Mouse (Mus musculus): ENCODE results near the gene S1pr2. TPM values are rescaled to one million over a fixed set of nuclear protein-coding genes. Genes with fewer than 3 reads are reported as not detected.
A peak's percentile ranks its signal among the peaks of the same experiment; 100 is the strongest.

The S1pr2 gene
- polyA plus RNA-seq, 1 experiment from 2014 or later = 11.4 TPM

GRCm38 (mm10) chr9:20923258-20923657 is 53.3 kb downstream of the S1pr2 start:
- H3K27me3 ChIP-seq (replicated peaks; ENCODE audit: control insufficient read depth, insufficient read depth, low read length) = no peaks in the 10 kb centered on the region
- no peaks in the 10 kb centered on the region for H3K9me3 ChIP-seq (ENCODE audit: control insufficient read depth)
- TF ChIP-seq CTCF (IDR thresholded peaks at IDR 0.05; ENCODE audit: low read depth) = no peak
- no peak overlapping the region for H3K9ac ChIP-seq (ENCODE audit: low read depth, low read length)
- H3K4me3 ChIP-seq (ENCODE audit: low read depth, low read length) = no peak overlapping the region
- H3K4me2 ChIP-seq (replicated peaks; ENCODE audit: low read depth) = no peak overlapping the region
- H3K27ac ChIP-seq (ENCODE audit: low read depth, low read length) = no peak overlapping the region
- WGBS = 94% methylated on average over 3 of the region's 3 CpGs
- no peak for ATAC-seq
- peaks cover 92% of the 10 kb centered on the region for H3K36me3 ChIP-seq (ENCODE audit: control insufficient read depth, insufficient read depth)
- H3K4me1 ChIP-seq (replicated peaks; ENCODE audit: control insufficient read depth, insufficient read depth, low read length) = no peaks in the 10 kb centered on the region

DNA sequence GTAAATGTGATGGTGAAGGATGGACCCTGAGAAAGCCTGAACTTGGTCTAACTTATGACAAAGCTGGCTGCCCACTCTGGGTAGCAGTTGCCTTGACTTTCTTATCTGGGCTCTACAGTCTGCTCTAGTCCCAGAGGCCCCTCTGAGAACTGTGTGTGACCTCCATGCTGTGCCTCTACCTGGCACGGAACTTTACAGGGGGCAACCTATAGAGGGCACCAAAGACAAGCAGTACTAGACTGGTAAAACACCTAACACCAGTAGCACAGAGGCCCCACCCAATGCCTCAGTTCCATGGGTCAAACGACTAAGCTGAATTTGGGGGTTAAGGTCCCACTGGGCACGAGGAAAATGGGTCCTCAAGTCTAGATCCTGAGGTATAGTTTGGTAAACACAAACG is 60.4 kb downstream of the S1pr2 start:
- WGBS = 71% methylated on average over 4 of the region's 4 CpGs
- H3K9ac ChIP-seq (ENCODE audit: low read depth, low read length) = no peak overlapping the region
- ATAC-seq = no peak
- peaks cover 92% of the 10 kb centered on the region for H3K36me3 ChIP-seq (ENCODE audit: control insufficient read depth, insufficient read depth)
- no peaks in the 10 kb centered on the region for H3K4me1 ChIP-seq (replicated peaks; ENCODE audit: control insufficient read depth, insufficient read depth, low read length)
- H3K27me3 ChIP-seq (replicated peaks; ENCODE audit: control insufficient read depth, insufficient read depth, low read length) = no peaks in the 10 kb centered on the region
- peak; percentile 70 for TF ChIP-seq CTCF (IDR thresholded peaks at IDR 0.05; ENCODE audit: low read depth)
- no peak overlapping the region for H3K27ac ChIP-seq (ENCODE audit: low read depth, low read length)
- H3K4me3 ChIP-seq (ENCODE audit: low read depth, low read length) = no peak overlapping the region
- H3K4me2 ChIP-seq (replicated peaks; ENCODE audit: low read depth) = no peak overlapping the region
- no peaks in the 10 kb centered on the region for H3K9me3 ChIP-seq (ENCODE audit: control insufficient read depth)

Small RNAs within 50 kb of the gene (microRNA-seq; reads per million reads assigned to microRNA genes)
- 0.82 reads per million for gene Mir7081

Other genes with a start within 250 kb of the S1pr2 start
- 3.7 and 4.1 TPM in 2 replicates for gene Olfm2, start 230.4 kb downstream of the S1pr2 start, polyA plus RNA-seq (2015; fragmentation: Nextera tagmentation; extraction: Ambion mirVana)
- 1.2 and 1.9 TPM in 2 replicates for gene Col5a3, start 161.7 kb downstream of the S1pr2 start, polyA plus RNA-seq (2015; fragmentation: Nextera tagmentation; extraction: Ambion mirVana)
- not detected in 2 replicates for gene Rdh8, start 158.3 kb downstream of the S1pr2 start, polyA plus RNA-seq (2015; fragmentation: Nextera tagmentation; extraction: Ambion mirVana)
- gene A230050P20Rik, start 108.1 kb downstream of the S1pr2 start, polyA plus RNA-seq (2015; fragmentation: Nextera tagmentation; extraction: Ambion mirVana) = 4.9 and 5.6 TPM in 2 replicates
- gene Angptl6, start 97.1 kb downstream of the S1pr2 start, polyA plus RNA-seq (2015; fragmentation: Nextera tagmentation; extraction: Ambion mirVana) = 9.4 and 9.8 TPM in 2 replicates
- 18.7 and 21.4 TPM in 2 replicates for gene Ppan, start 88.6 kb downstream of the S1pr2 start, polyA plus RNA-seq (2015; fragmentation: Nextera tagmentation; extraction: Ambion mirVana)
- 131 and 138 TPM in 2 replicates for gene Eif3g, start 78.2 kb downstream of the S1pr2 start, polyA plus RNA-seq (2015; fragmentation: Nextera tagmentation; extraction: Ambion mirVana)
- 18.5 and 19.2 TPM in 2 replicates for gene Dnmt1, start 16.9 kb downstream of the S1pr2 start, polyA plus RNA-seq (2015; fragmentation: Nextera tagmentation; extraction: Ambion mirVana)
- gene Mrpl4, start 26.0 kb upstream of the S1pr2 start, polyA plus RNA-seq (2015; fragmentation: Nextera tagmentation; extraction: Ambion mirVana) = 107 and 113 TPM in 2 replicates
- gene Icam1, start 39.2 kb upstream of the S1pr2 start, polyA plus RNA-seq (2015; fragmentation: Nextera tagmentation; extraction: Ambion mirVana) = 10.2 and 11.8 TPM in 2 replicates
- gene Icam4, start 52.6 kb upstream of the S1pr2 start, polyA plus RNA-seq (2015; fragmentation: Nextera tagmentation; extraction: Ambion mirVana) = 0.12 and 0.20 TPM in 2 replicates
- 0.08 and 0.12 TPM in 2 replicates for gene Icam5, start 55.3 kb upstream of the S1pr2 start, polyA plus RNA-seq (2015; fragmentation: Nextera tagmentation; extraction: Ambion mirVana)
- gene Zglp1, start 90.3 kb upstream of the S1pr2 start, polyA plus RNA-seq (2015; fragmentation: Nextera tagmentation; extraction: Ambion mirVana) = not detected in 2 replicates
- gene Gm49373, start 96.3 kb upstream of the S1pr2 start, polyA plus RNA-seq (2015; fragmentation: Nextera tagmentation; extraction: Ambion mirVana) = 0.09 and 0.13 TPM in 2 replicates
- gene Fdx1l, start 96.8 kb upstream of the S1pr2 start, polyA plus RNA-seq (2015; fragmentation: Nextera tagmentation; extraction: Ambion mirVana) = 42.7 and 46.3 TPM in 2 replicates
- gene Gm38431, start 115.2 kb upstream of the S1pr2 start, polyA plus RNA-seq (2015; fragmentation: Nextera tagmentation; extraction: Ambion mirVana) = 0.22 and 0.42 TPM in 2 replicates
- 22.5 and 26.2 TPM in 2 replicates for gene Raver1, start 115.2 kb upstream of the S1pr2 start, polyA plus RNA-seq (2015; fragmentation: Nextera tagmentation; extraction: Ambion mirVana)
- 8.0 and 9.2 TPM in 2 replicates for gene Tyk2, start 154.5 kb upstream of the S1pr2 start, polyA plus RNA-seq (2015; fragmentation: Nextera tagmentation; extraction: Ambion mirVana)
- gene Cdc37, start 173.2 kb upstream of the S1pr2 start, polyA plus RNA-seq (2015; fragmentation: Nextera tagmentation; extraction: Ambion mirVana) = 113 and 115 TPM in 2 replicates
- 2.8 and 3.5 TPM in 2 replicates for gene Pde4a, start 188.9 kb upstream of the S1pr2 start, polyA plus RNA-seq (2015; fragmentation: Nextera tagmentation; extraction: Ambion mirVana)

All from intestine, postnatal 0 days (tissue).